Mouse (Mus musculus) liver, postnatal 0 days (tissue): Measurements from ENCODE around the gene Arpp21.

ENCODE experiments used
- CTCF ChIP-seq: sonication (generic); IDR thresholded peaks from 2 replicates; pipeline ENCODE4 v1.5.1; 2016; ENCODE audit warnings: antibody characterized with exemption, low read depth
- EP300 ChIP-seq: IDR thresholded peaks from 2 replicates; pipeline ENCODE4 v1.6.1; 2016; ENCODE audit warnings: antibody characterized with exemption, low read depth, mild to moderate bottlenecking

- no peak for TF ChIP-seq EP300
- no peak for TF ChIP-seq CTCF
Observed at GRCm38 (mm10) chr9:112228470-112228869, 7.3 kb downstream of the Arpp21 start.
